Mouse (Mus musculus) kidney, embryonic 14.5 days (tissue): ENCODE measurements around the gene Coq7. TPM values are rescaled to one million over a fixed set of nuclear protein-coding genes. Genes with fewer than 3 reads are reported as not detected.

ENCODE experiments used
- ATAC-seq: fragments of 200-750 bp; cut with Nextera tagmentation; 2 replicates; pipeline ENCODE4 v1.8.0; 2017; ENCODE audit warnings: moderate number of reproducible peaks, mild to moderate bottlenecking, moderate TSS enrichment, moderate library complexity; ENCODE audit not compliant: low FRiP score, low TSS enrichment
- H3K27ac ChIP-seq: fragments of 300-500 bp; sonication (generic); 2 replicates; pipeline ENCODE4 v1.5.1; 2014; ENCODE audit warnings: low read depth, mild to moderate bottlenecking, low read length, moderate library complexity, mixed read lengths
- H3K27me3 ChIP-seq: fragments of 300-500 bp; sonication (generic); 2 replicates; pipeline ENCODE4 v1.6.1; 2014; ENCODE audit warnings: mild to moderate bottlenecking, low read length; ENCODE audit not compliant: control insufficient read depth, insufficient read depth
- H3K36me3 ChIP-seq: fragments of 300-500 bp; sonication (generic); 2 replicates; pipeline ENCODE4 v1.6.1; 2014; ENCODE audit warnings: low read length, mixed read lengths; ENCODE audit not compliant: control insufficient read depth, insufficient read depth
- H3K4me1 ChIP-seq: fragments of 300-500 bp; sonication (generic); 2 replicates; pipeline ENCODE4 v1.6.1; 2014; ENCODE audit warnings: low read length, mixed read lengths; ENCODE audit not compliant: control insufficient read depth, insufficient read depth
- H3K4me2 ChIP-seq: fragments of 300-500 bp; sonication (generic); replicated peaks from 2 replicates; pipeline ENCODE4 v1.6.1; 2014; ENCODE audit warnings: low read depth, mild to moderate bottlenecking, low read length
- H3K4me3 ChIP-seq: fragments of 300-500 bp; sonication (generic); 2 replicates; pipeline ENCODE4 v1.5.1; 2014; ENCODE audit warnings: mild to moderate bottlenecking, low read length
- H3K9ac ChIP-seq: fragments of 300-500 bp; sonication (generic); 2 replicates; pipeline ENCODE4 v1.6.1; 2014; ENCODE audit warnings: low read depth, mild to moderate bottlenecking, low read length, moderate library complexity
- H3K9me3 ChIP-seq: fragments of 300-500 bp; sonication (generic); 2 replicates; pipeline ENCODE4 v1.6.1; 2016; ENCODE audit warnings: low read length; ENCODE audit not compliant: control insufficient read depth
- WGBS: fragments of 180-500 bp; shearing (Covaris S2); extraction: QIAGEN DNeasy Blood & Tissue Kit; methylation state at CpG from one replicate; pipeline ENCODE4 v1.1.7; 2014; 5-methylcytosine and 5-hydroxymethylcytosine counted together
- polyA plus RNA-seq: library from polyadenylated mRNA; unstranded; fragments of >200 nt; fragmentation: Nextera tagmentation; extraction: Ambion mirVana; gene quantifications from 2 replicates; pipeline ENCODE4 v1.2.1, GENCODE M21; 2014

The Coq7 gene
- polyA plus RNA-seq, 1 experiment from 2014 or later, result 158 TPM

GRCm38 (mm10) chr7:118490666-118491430, 42.3 kb downstream of the Coq7 start:
- Histone ChIP-seq H3K4me1 (peaks cover 20% of the 10 kb centered on the region; the same call in 1 of the 2 replicates), H3K27ac (peak overlapping the region; percentile 86; the same call in 1 of the 2 replicates), H3K4me3 (peak overlapping the region; percentile 75), H3K27me3 (peaks cover 22% of the 10 kb centered on the region), H3K9ac (peak overlapping the region; percentile 87), H3K9me3 (no peaks in the 10 kb centered on the region), H3K36me3 (no peaks in the 10 kb centered on the region; the same call in 1 of the 2 replicates), H3K4me2 (peak overlapping the region; percentile 84)
- ATAC-seq, result peak; percentile 32
- WGBS, result 3% methylated on average over 58 of the region's 67 CpGs

GRCm38 (mm10) chr7:118489706-118490665, 43.2 kb downstream of the Coq7 start:
- Histone ChIP-seq H3K36me3 (no peaks in the 10 kb centered on the region; the same call in 1 of the 2 replicates), H3K4me2 (peak overlapping the region; percentile 84), H3K27me3 (peaks cover 22% of the 10 kb centered on the region), H3K9ac (peak overlapping the region; percentile 87; the same call in 1 of the 2 replicates), H3K9me3 (no peaks in the 10 kb centered on the region), H3K4me1 (peaks cover 20% of the 10 kb centered on the region; the same call in 1 of the 2 replicates), H3K4me3 (peak overlapping the region; percentile 75), H3K27ac (no peak overlapping the region)
- peak; percentile 22; the same call in 1 of the 2 replicates for ATAC-seq
- WGBS, result 29% methylated on average over 57 of the region's 57 CpGs

GRCm38 (mm10) chr7:118488060-118488664, 45.0 kb downstream of the Coq7 start:
- H3K4me1 ChIP-seq, result peaks cover 20% of the 10 kb centered on the region; the same call in 1 of the 2 replicates
- H3K27ac ChIP-seq, result no peak overlapping the region
- no peaks in the 10 kb centered on the region; the same call in 1 of the 2 replicates for H3K36me3 ChIP-seq
- H3K4me2 ChIP-seq, result peak overlapping the region; percentile 84; the same call in 1 of the 2 replicates
- no peak overlapping the region for H3K9ac ChIP-seq
- H3K9me3 ChIP-seq, result no peaks in the 10 kb centered on the region
- WGBS, result 42% methylated on average over 8 of the region's 8 CpGs
- ATAC-seq, result no peak
- peaks cover 19% of the 10 kb centered on the region for H3K27me3 ChIP-seq
- H3K4me3 ChIP-seq, result no peak overlapping the region

GRCm38 (mm10) chr7:118486917-118487316, 46.2 kb downstream of the Coq7 start:
- H3K4me2 ChIP-seq, result no peak overlapping the region
- peaks cover 20% of the 10 kb centered on the region; the same call in 1 of the 2 replicates for H3K4me1 ChIP-seq
- H3K9ac ChIP-seq, result no peak overlapping the region
- 64% methylated on average over 5 of the region's 5 CpGs for WGBS
- no peak overlapping the region for H3K4me3 ChIP-seq
- peaks cover 17% of the 10 kb centered on the region for H3K27me3 ChIP-seq
- H3K27ac ChIP-seq, result no peak overlapping the region
- H3K9me3 ChIP-seq, result no peaks in the 10 kb centered on the region
- H3K36me3 ChIP-seq, result no peaks in the 10 kb centered on the region; the same call in 1 of the 2 replicates
- no peak for ATAC-seq

- Histone ChIP-seq H3K4me2 (no peak overlapping the region), H3K27me3 (no peaks in the 10 kb centered on the region), H3K36me3 (no peaks in the 10 kb centered on the region; the same call in 1 of the 2 replicates), H3K9me3 (no peaks in the 10 kb centered on the region), H3K27ac (no peak overlapping the region), H3K4me3 (no peak overlapping the region), H3K9ac (no peak overlapping the region), H3K4me1 (peaks cover 8% of the 10 kb centered on the region; the same call in 1 of the 2 replicates)
- 67% methylated on average over 1 of the region's 1 CpGs for WGBS
- ATAC-seq, result no peak
Observed at GRCm38 (mm10) chr7:118483996-118484395, 49.2 kb downstream of the Coq7 start.

GRCm38 (mm10) chr7:118482001-118482400, 51.2 kb downstream of the Coq7 start:
- no peaks in the 10 kb centered on the region; the same call in 1 of the 2 replicates for H3K36me3 ChIP-seq
- no peak overlapping the region for H3K27ac ChIP-seq
- no peak overlapping the region for H3K9ac ChIP-seq
- no peak overlapping the region for H3K4me2 ChIP-seq
- WGBS, result 79% methylated on average over 2 of the region's 2 CpGs
- H3K27me3 ChIP-seq, result no peaks in the 10 kb centered on the region
- no peaks in the 10 kb centered on the region for H3K9me3 ChIP-seq
- no peak for ATAC-seq
- H3K4me3 ChIP-seq, result no peak overlapping the region
- peaks cover 10% of the 10 kb centered on the region; the same call in 1 of the 2 replicates for H3K4me1 ChIP-seq

GRCm38 (mm10) chr7:118481047-118481810, 51.9 kb downstream of the Coq7 start:
- no peaks in the 10 kb centered on the region for H3K27me3 ChIP-seq
- 72% methylated on average over 10 of the region's 10 CpGs for WGBS
- H3K9ac ChIP-seq, result no peak overlapping the region
- H3K4me3 ChIP-seq, result no peak overlapping the region
- peaks cover 10% of the 10 kb centered on the region; the same call in 1 of the 2 replicates for H3K4me1 ChIP-seq
- H3K4me2 ChIP-seq, result no peak overlapping the region
- no peak for ATAC-seq
- H3K9me3 ChIP-seq, result no peaks in the 10 kb centered on the region
- no peaks in the 10 kb centered on the region; the same call in 1 of the 2 replicates for H3K36me3 ChIP-seq
- H3K27ac ChIP-seq, result no peak overlapping the region
